Mouse (Mus musculus) small intestine, adult 2 months (tissue): ENCODE results near the gene Gper1. TPM values are rescaled to one million over a fixed set of nuclear protein-coding genes. Genes with fewer than 3 reads are reported as not detected.

Experiments
- H3K27ac ChIP-seq: fragments of 200-500 bp; 2 replicates; pipeline ENCODE4 v1.5.1; 2012; ENCODE audit warnings: low read depth, low read length, control low read depth, inconsistent platforms; ENCODE audit not compliant: insufficient read depth
- H3K27me3 ChIP-seq: fragments of 200-500 bp; 2 replicates; pipeline ENCODE4 v1.6.1; 2012; ENCODE audit warnings: mild to moderate bottlenecking, moderate library complexity, low read length, inconsistent platforms; ENCODE audit not compliant: control insufficient read depth, insufficient read depth
- H3K36me3 ChIP-seq: fragments of 200-500 bp; 2 replicates; pipeline ENCODE4 v1.6.1; 2012; ENCODE audit warnings: mild to moderate bottlenecking, low read length, control low read depth, inconsistent platforms; ENCODE audit not compliant: control insufficient read depth, insufficient read depth
- H3K4me1 ChIP-seq: fragments of 200-500 bp; 2 replicates; pipeline ENCODE4 v1.6.1; 2012; ENCODE audit warnings: low read length, inconsistent platforms, mixed read lengths; ENCODE audit not compliant: control insufficient read depth, insufficient read depth, insufficient read length
- H3K4me3 ChIP-seq: fragments of 200-500 bp; 2 replicates; pipeline ENCODE4 v1.5.1; 2012; ENCODE audit warnings: low read depth, mild to moderate bottlenecking, control low read depth, inconsistent platforms, low read length, moderate library complexity
- CTCF ChIP-seq: fragments of 200-500 bp; IDR thresholded peaks from 2 replicates; pipeline ENCODE4 v1.5.1; 2012; ENCODE audit warnings: low read depth, mild to moderate bottlenecking, control low read depth, inconsistent platforms, low read length, moderate library complexity, mixed read lengths; ENCODE audit not compliant: insufficient replicate concordance, insufficient read length; ENCODE audit errors: extremely low read depth
- POLR2A ChIP-seq: fragments of 200-500 bp; IDR thresholded peaks from 2 replicates; pipeline ENCODE4 v1.6.1; 2012; ENCODE audit warnings: low read depth, mild to moderate bottlenecking, control low read depth, inconsistent platforms, low read length, moderate library complexity
- WGBS: fragments of 180-500 bp; shearing (Covaris S2); methylation state at CpG from one replicate; pipeline ENCODE4 v1.1.7; 2018; 5-methylcytosine and 5-hydroxymethylcytosine counted together
- polyA plus RNA-seq: library from polyadenylated mRNA; depleted of rRNA; stranded (reverse); fragments of >200 nt; gene quantifications from 2 replicates; pipeline ENCODE4 v1.2.3, GENCODE M21; 2012; rRNA removed

Gene Gper1
- 1.8 and 2.1 TPM in 2 replicates for polyA plus RNA-seq

DNA sequence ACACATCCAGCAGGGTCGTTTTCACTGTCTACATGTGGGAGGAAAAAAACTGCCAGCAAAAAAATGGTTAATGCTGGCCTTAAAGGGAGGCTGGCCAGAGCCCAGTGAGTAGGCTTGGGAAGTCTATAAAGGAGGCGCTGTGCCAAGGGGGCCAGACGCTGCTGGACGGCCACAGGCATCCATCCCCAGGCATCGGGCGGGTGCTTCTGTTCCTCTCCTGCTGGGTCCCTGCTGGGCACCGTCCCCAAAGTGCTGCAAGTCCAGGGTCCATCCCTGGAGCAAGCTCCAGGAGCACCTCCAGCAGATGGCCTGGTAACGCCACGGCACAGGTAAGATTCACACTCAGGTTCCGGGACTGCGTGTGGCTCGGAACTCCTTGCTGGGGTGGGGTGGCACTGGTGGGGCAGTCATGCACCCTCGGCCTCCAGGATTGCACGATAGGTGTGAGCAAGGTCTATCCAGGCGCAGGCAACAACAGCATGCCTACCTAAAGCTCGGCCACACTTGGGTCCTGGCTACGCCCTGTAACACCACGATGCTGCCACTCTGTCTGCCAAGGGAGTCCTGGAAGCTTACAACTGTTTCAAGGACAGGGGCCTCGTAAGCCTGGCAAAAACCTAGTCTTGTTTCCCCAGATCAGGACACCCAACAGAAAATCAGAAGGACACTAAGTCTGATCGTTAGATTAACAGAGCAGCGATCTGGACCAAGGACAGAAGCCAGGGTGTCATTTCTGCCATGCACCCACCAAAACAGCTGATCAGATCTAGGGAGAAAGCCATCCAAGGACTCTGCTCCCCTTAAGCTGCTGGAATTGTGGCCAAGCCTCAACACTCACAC lies at the start of gene Gper1:
Gene Gper1, plus strand, starts transcription at position 126 of the 840 bp plus-strand sequence.
- H3K27me3 ChIP-seq, result no peaks in the 10 kb centered on the region
- no peak within 1 kb of the TSS for H3K27ac ChIP-seq
- no peak for TF ChIP-seq POLR2A
- TF ChIP-seq CTCF, result no peak
- no peaks in the 10 kb centered on the region for H3K36me3 ChIP-seq
- WGBS, result 20% methylated on average over 21 of the region's 21 CpGs
- peak within 1 kb of the TSS; percentile 29 for H3K4me3 ChIP-seq
- H3K4me1 ChIP-seq, result peaks cover 13% of the 10 kb centered on the region

DNA sequence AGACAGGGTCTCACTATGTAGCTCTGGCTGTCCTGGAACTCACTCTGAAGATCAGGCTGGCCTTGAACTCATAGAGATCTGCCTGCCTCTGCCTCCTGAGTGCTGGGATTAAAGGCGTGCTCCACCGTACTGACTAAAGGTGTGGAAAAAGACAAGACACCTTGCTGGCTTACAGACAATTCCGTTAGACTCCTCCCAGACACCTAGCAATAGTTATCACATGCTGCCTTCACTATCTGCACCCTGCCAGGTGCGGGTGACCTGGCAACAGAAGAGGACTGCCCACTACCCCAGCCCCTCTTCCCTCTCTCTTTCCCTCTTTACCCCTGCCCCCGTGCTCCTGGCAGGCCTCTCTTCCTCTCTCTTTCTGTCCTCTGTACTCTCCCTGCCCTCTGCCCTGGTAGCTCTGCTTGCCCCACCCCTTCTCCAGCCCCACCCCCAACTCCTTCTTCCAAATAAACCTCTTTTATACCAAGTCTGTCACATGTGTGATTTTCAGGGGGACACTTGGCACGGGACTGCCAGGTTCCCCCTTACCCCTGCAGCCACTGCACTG lies 49.0 kb upstream of the Gper1 start:
- Histone ChIP-seq H3K36me3 (no peaks in the 10 kb centered on the region), H3K4me3 (no peak overlapping the region), H3K4me1 (peaks cover 23% of the 10 kb centered on the region), H3K27me3 (no peaks in the 10 kb centered on the region), H3K27ac (no peak overlapping the region)
- no peak for TF ChIP-seq CTCF
- TF ChIP-seq POLR2A, result no peak
- WGBS, result 34% methylated on average over 6 of the region's 6 CpGs

DNA sequence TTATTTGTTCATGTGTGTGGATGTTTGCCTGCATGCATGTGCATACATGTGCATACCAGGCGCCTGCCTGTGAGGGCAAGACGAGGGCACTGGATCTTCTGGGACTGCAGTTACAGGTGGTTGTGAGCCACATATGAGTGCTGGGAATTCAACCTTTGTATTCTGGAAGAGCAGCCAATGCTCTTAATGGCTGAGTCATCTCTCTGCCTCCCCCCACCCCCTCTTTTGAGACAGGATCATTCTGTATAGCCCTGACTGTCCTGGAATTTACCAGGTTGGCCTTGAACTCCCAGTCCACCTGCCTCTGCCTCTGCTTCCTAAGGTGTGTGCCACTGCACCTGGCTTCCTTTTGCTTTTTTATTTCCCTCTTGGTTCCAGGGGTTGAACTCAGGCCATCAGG lies 48.1 kb upstream of the Gper1 start:
- 0 out of 2 replicates have a peak overlapping the region, but pooled peaks have one; percentile 1 for H3K27ac ChIP-seq
- 61% methylated on average over 2 of the region's 2 CpGs for WGBS
- H3K27me3 ChIP-seq, result no peaks in the 10 kb centered on the region
- peaks cover 31% of the 10 kb centered on the region for H3K4me1 ChIP-seq
- no peaks in the 10 kb centered on the region for H3K36me3 ChIP-seq
- TF ChIP-seq POLR2A (no peak), CTCF (no peak)
- no peak overlapping the region for H3K4me3 ChIP-seq

DNA sequence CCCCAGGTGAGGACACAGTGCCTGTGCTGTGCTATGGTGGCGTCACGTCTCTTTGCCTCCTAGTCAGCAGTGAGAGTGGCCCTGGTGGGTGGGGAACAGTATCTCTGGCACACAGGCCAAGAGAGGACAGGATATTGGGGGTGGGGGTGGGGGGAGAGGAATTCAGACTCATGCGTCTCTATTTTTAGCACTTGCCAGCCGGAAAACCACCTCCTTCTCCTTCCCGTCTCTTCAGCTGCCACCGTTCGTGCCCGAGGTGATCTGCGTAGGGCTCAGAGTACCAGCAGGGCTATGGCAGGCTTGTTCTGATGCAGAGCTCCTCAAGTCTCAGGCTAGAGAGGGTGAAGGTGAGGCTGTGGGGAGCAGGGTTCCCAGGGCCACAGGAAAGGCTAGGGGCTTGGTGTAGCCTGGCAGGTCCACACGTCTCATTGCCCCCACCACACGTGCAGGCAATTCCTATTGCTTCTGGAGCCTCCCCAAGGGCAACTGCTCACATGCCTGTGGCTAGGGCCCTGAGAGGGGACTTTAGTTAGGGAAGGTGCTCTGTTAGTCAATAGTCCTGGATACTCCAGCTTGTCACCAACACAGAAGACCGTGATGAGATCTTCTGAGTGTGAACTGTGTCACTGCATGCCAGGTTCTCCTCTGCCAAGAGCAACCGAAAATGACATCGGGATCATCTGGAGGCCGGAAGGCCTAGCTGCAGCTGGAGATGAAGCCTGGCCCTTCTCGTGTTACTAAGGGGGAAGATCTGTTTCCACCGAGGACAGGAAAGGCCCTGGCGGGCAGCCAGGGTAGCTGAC lies 45.3 kb upstream of the Gper1 start, which contains the start of gene Gpr146:
Gene Gpr146, plus strand, starts transcription at position 230 of the 803 bp plus-strand sequence.
- H3K4me1 ChIP-seq, result peaks cover 37% of the 10 kb centered on the region
- H3K36me3 ChIP-seq, result no peaks in the 10 kb centered on the region
- 0 out of 2 replicates have a peak, but pooled peaks have one; percentile 30 for TF ChIP-seq POLR2A
- no peak for TF ChIP-seq CTCF
- peak within 1 kb of the TSS; percentile 77 for H3K27ac ChIP-seq
- no peak within 1 kb of the TSS for H3K4me3 ChIP-seq
- H3K27me3 ChIP-seq, result no peaks in the 10 kb centered on the region
- WGBS, result 73% methylated on average over 18 of the region's 18 CpGs

DNA sequence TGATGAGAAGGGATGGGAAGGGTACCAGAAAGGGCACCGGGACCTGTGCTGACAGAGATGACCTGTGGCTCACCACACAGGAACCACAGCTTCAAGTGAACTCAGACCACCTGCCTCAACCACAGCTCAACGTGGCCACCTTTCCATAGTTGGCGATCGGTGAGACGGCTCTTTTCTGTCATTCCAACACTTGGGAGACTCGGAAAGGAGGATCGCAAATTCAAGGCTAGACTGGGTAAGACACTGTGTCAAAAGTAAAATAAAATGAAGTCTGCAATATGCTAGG lies 44.7 kb upstream of the Gper1 start:
- WGBS, result 83% methylated on average over 7 of the region's 7 CpGs
- H3K27me3 ChIP-seq, result no peaks in the 10 kb centered on the region
- TF ChIP-seq CTCF (no peak), POLR2A (no peak; the same call in 1 of the 2 replicates)
- peaks cover 37% of the 10 kb centered on the region for H3K4me1 ChIP-seq
- 0 out of 2 replicates have a peak overlapping the region, but pooled peaks have one; percentile 30 for H3K27ac ChIP-seq
- no peak overlapping the region for H3K4me3 ChIP-seq
- no peaks in the 10 kb centered on the region for H3K36me3 ChIP-seq

DNA sequence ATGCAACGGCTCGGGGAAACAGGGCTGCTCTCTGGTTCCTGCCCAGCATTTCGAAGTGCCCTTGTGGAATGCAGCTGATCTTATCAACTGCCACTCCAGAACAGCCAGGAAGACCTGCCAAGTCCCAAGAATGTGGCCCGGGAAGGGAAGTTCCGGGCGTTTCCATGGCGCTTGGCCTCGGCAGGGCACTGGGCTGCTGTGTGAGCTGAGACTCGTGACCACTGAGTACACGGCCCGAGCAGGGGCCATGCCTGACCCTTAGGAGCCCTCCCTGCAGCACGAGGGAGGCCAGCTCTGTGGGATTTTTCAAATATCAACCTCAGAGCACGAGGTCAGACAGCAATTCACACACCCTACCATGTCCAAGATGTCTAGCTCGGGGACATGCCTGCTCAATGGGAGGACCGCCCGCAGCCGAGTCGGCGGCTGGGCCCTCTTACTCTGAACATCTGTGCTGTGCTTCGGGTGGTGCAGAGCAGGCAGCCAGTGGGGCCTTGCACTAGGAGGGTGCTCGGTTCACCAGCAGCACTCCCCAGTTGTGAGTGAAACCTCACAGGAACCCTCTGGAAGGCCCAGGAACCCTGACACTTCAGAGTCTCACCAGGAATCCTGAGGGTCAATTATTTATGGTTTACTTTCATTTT lies 43.8 kb upstream of the Gper1 start:
- Histone ChIP-seq H3K4me3 (peak overlapping the region; percentile 8; the same call in 1 of the 2 replicates), H3K36me3 (no peaks in the 10 kb centered on the region), H3K27me3 (no peaks in the 10 kb centered on the region), H3K4me1 (peaks cover 34% of the 10 kb centered on the region), H3K27ac (peak overlapping the region; percentile 77)
- TF ChIP-seq CTCF (no peak), POLR2A (no peak)
- WGBS, result 12% methylated on average over 21 of the region's 21 CpGs
